Mouse (Mus musculus) cortical plate, adult 2 months (tissue): ENCODE results near the gene Rack1.

Source experiments
- CTCF ChIP-seq: fragments of 200-500 bp; IDR thresholded peaks from 2 replicates; pipeline ENCODE4 v1.5.1; 2011; ENCODE audit warnings: mild to moderate bottlenecking, control low read depth, low read length; ENCODE audit not compliant: insufficient read depth; ENCODE audit errors: extremely low read depth
- POLR2A ChIP-seq: fragments of 200-500 bp; IDR thresholded peaks from 2 replicates; pipeline ENCODE4 v1.6.1; 2011; ENCODE audit warnings: mild to moderate bottlenecking, low read length, control low read depth; ENCODE audit not compliant: insufficient read depth; ENCODE audit errors: extremely low read depth

- TF ChIP-seq CTCF (no peak), POLR2A (no peak)
These were observed 33.9 kb downstream of the Rack1 start for GRCm38 (mm10) chr11:48833731-48834639.
